Mouse (Mus musculus): ENCODE data around the gene D830030K20Rik. TPM values are rescaled to one million over a fixed set of nuclear protein-coding genes. Genes with fewer than 3 reads are reported as not detected.
A peak's percentile ranks its signal among the peaks of the same experiment; 100 is the strongest.
"Not testable (repeated sequence)": the region's sequence is repeated elsewhere in the genome, so short reads cannot be mapped to it uniquely, and the experiment has no call there.

D830030K20Rik gene
- polyA plus RNA-seq (2015; fragmentation: Nextera tagmentation; extraction: Ambion mirVana), result 1.9 and 2.3 TPM in 2 replicates

DNA sequence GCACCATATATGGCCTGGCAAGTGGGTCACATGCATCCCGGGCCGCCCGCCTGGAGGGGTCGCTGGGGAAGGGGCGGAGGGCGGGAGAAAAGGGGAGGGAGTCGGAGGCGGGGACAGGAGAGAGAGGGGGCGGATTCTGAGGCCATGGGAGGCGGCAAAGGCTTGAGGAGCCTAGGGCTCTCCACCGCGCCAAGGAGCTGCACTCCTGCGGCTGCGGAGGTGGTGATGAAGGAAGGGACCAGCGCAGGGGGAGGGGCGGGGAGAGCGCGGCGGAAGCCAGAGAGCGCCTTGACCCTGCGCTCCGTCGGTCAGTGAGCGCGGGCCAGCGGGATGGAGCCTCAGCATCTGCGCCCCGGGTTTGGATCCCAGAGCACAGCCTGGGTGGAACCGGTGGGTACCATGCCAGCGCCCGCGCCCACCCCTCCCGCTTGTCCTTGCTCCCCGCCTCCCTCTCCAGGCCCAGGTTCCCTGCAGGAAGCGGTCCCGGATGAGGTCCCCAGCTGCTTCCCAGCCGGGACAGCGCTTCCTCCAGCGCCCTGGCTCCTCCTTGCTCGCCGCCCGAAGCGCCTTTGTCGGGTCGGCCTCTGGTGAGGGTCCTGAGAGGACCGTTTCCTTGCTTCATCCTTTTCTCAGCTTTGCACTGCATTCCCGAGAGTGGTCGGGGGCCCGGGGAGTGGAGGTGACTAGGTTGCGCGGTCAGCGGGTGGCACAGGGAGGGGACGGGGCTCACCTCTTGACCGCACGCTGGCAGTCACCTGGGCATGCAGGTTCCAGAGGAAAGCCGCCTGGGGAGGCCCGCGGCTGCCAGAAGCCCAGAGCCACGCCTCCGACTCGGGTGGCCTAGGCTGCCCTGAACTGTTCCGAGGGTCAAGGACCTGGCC lies at the start of gene D830030K20Rik:
Gene D830030K20Rik (plus strand): TSS at position 217 of the 881 bp plus-strand sequence.
- H3K36me3 ChIP-seq (ENCODE audit: control insufficient read depth, insufficient read depth, low read length); H3K9me3 ChIP-seq (ENCODE audit: control insufficient read depth, low read length); H3K27ac ChIP-seq (replicated peaks); H3K4me1 ChIP-seq (replicated peaks; ENCODE audit: control insufficient read depth, insufficient read depth); ATAC-seq (ENCODE audit: low FRiP score, low TSS enrichment); H3K9ac ChIP-seq (ENCODE audit: low read length); H3K27me3 ChIP-seq (ENCODE audit: control insufficient read depth, insufficient read depth, low read length): not testable (repeated sequence)
- Histone ChIP-seq H3K4me3 (ENCODE audit: low read depth, low read length) (peak within 1 kb of the TSS; percentile 37), H3K4me2 (replicated peaks; ENCODE audit: low read depth) (peak within 1 kb of the TSS; percentile 61)
- WGBS, result 0% methylated on average over 10 of the region's 62 CpGs
- peak; percentile 12 for DNase-seq (ENCODE audit: low spot score)

- H3K4me3 ChIP-seq (ENCODE audit: low read depth, low read length); H3K4me2 ChIP-seq (replicated peaks; ENCODE audit: low read depth); DNase-seq (ENCODE audit: low spot score); H3K36me3 ChIP-seq (ENCODE audit: control insufficient read depth, insufficient read depth, low read length); H3K4me1 ChIP-seq (replicated peaks; ENCODE audit: control insufficient read depth, insufficient read depth); H3K9ac ChIP-seq (ENCODE audit: low read length); H3K9me3 ChIP-seq (ENCODE audit: control insufficient read depth, low read length); H3K27me3 ChIP-seq (ENCODE audit: control insufficient read depth, insufficient read depth, low read length); ATAC-seq (ENCODE audit: low FRiP score, low TSS enrichment); H3K27ac ChIP-seq (replicated peaks): not testable (repeated sequence)
- WGBS, result no CpG with 5 or more reads among the region's 2 CpGs
These were observed 20.3 kb upstream of the D830030K20Rik start, which contains the start of gene Gm5795 for GRCm38 (mm10) chr14:3187955-3188354. TSS of gene Gm5795 (plus strand) at chr14:3188255.

DNA sequence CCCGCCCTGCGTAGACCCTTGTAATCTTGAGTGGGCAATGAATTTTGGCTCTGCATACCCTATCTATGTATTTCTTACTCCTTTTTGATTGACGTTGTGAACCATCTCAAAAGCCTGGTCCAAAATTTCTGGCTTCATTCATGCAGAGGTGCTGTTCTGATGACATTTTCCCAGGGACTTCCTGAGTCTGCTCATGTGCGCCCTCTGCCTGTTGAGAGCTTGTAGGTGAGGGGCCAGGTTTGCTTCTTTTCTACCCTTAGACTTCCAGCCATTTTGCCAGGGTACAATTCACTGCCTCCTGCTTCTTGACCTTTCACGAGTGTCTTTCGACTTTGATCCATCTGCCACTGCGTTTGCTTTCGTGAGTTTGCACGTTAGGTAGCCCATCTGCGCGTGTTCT lies 1.1 kb downstream of the D830030K20Rik start:
- peak; percentile 63 for TF ChIP-seq CTCF (IDR thresholded peaks at IDR 0.05; ENCODE audit: low read depth)
- not testable (repeated sequence) for H3K4me1 ChIP-seq (replicated peaks; ENCODE audit: control insufficient read depth, insufficient read depth); ATAC-seq (ENCODE audit: low FRiP score, low TSS enrichment); H3K9ac ChIP-seq (ENCODE audit: low read length); H3K36me3 ChIP-seq (ENCODE audit: control insufficient read depth, insufficient read depth, low read length); H3K27ac ChIP-seq (replicated peaks); H3K27me3 ChIP-seq (ENCODE audit: control insufficient read depth, insufficient read depth, low read length); H3K4me3 ChIP-seq (ENCODE audit: low read depth, low read length); H3K9me3 ChIP-seq (ENCODE audit: control insufficient read depth, low read length); H3K4me2 ChIP-seq (replicated peaks; ENCODE audit: low read depth)
- DNase-seq (ENCODE audit: low spot score), result peak; percentile 19
- WGBS, result 10% methylated on average over 9 of the region's 11 CpGs

- H3K4me3 ChIP-seq (ENCODE audit: low read depth, low read length); H3K4me1 ChIP-seq (replicated peaks; ENCODE audit: control insufficient read depth, insufficient read depth); H3K9me3 ChIP-seq (ENCODE audit: control insufficient read depth, low read length); H3K27ac ChIP-seq (replicated peaks); ATAC-seq (ENCODE audit: low FRiP score, low TSS enrichment); H3K36me3 ChIP-seq (ENCODE audit: control insufficient read depth, insufficient read depth, low read length); DNase-seq (ENCODE audit: low spot score); H3K27me3 ChIP-seq (ENCODE audit: control insufficient read depth, insufficient read depth, low read length); H3K9ac ChIP-seq (ENCODE audit: low read length); H3K4me2 ChIP-seq (replicated peaks; ENCODE audit: low read depth): not testable (repeated sequence)
- WGBS, result 86% methylated on average over 2 of the region's 2 CpGs
These were observed 54.2 kb downstream of the D830030K20Rik start for GRCm38 (mm10) chr14:3262531-3262930.

Other genes with a start within 250 kb of the D830030K20Rik start
- gene Gm2888, start 178.5 kb upstream of the D830030K20Rik start, polyA plus RNA-seq (2015; fragmentation: Nextera tagmentation; extraction: Ambion mirVana), result not detected in 2 replicates
- gene Gm2897, start 159.2 kb upstream of the D830030K20Rik start, polyA plus RNA-seq (2015; fragmentation: Nextera tagmentation; extraction: Ambion mirVana), result 0.51 and 0.58 TPM in 2 replicates
- not detected in 2 replicates for gene Gm10340, start 74.5 kb upstream of the D830030K20Rik start, polyA plus RNA-seq (2015; fragmentation: Nextera tagmentation; extraction: Ambion mirVana)
- 0.13 TPM in 1 of 2 replicates, not detected in the other for gene Gm5795, start 20.2 kb upstream of the D830030K20Rik start, polyA plus RNA-seq (2015; fragmentation: Nextera tagmentation; extraction: Ambion mirVana)
- gene Gm2956, start 124.1 kb downstream of the D830030K20Rik start, polyA plus RNA-seq (2015; fragmentation: Nextera tagmentation; extraction: Ambion mirVana), result not detected in 2 replicates
- not detected in 2 replicates for gene Gm10413, start 186.6 kb downstream of the D830030K20Rik start, polyA plus RNA-seq (2015; fragmentation: Nextera tagmentation; extraction: Ambion mirVana)
- 0.22 and 0.32 TPM in 2 replicates for gene Gm10409, start 204.1 kb downstream of the D830030K20Rik start, polyA plus RNA-seq (2015; fragmentation: Nextera tagmentation; extraction: Ambion mirVana)
- gene Gm3005, start 219.6 kb downstream of the D830030K20Rik start, polyA plus RNA-seq (2015; fragmentation: Nextera tagmentation; extraction: Ambion mirVana), result 0.13 and 0.67 TPM in 2 replicates
- 0.08 TPM in 1 of 2 replicates, not detected in the other for gene Gm10408, start 240.9 kb downstream of the D830030K20Rik start, polyA plus RNA-seq (2015; fragmentation: Nextera tagmentation; extraction: Ambion mirVana)

Measured in stomach, postnatal 0 days (tissue).